Mouse (Mus musculus): ENCODE results near the gene Agbl3. TPM values are rescaled to one million over a fixed set of nuclear protein-coding genes. Genes with fewer than 3 reads are reported as not detected.

Gene Agbl3
- 3.3 TPM for total RNA-seq (2023)

DNA sequence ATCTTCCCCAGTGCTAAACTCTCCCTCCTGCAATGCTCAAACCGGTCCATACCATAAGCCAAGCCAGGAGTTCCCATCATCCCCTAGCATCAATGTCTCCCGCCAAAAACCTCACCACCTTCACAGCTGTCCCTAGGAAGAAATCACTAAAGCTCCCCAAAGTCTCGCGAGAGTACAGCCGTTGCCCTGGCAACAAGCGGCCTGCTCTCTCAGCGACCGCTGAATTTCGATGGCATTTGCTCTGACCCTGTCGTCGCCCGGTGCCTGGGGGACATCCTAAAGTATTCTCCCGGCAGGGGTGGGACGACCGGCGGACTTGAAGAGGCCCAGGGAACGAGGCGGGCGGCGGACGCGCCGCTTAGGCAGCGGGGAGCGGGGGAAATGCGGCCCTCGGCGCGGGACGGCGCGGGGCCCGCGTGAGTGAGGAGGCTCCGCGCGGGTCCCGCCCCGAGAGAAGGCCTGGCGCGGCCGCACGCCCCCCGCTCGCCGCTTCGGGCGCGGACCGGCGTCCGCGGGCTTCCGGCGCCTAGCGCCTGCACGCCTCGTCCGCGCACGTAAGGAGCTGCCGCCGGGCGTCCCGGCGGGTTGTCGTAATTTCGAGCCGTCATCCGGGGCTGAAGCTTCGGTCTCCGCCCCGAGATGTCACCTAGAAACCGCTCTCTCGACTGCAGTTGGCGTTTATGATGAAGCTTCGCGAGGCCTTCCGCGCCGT lies at the start of gene Agbl3:
Agbl3 (plus strand) TSS at position 202 of the 712 bp plus-strand sequence.

DNA sequence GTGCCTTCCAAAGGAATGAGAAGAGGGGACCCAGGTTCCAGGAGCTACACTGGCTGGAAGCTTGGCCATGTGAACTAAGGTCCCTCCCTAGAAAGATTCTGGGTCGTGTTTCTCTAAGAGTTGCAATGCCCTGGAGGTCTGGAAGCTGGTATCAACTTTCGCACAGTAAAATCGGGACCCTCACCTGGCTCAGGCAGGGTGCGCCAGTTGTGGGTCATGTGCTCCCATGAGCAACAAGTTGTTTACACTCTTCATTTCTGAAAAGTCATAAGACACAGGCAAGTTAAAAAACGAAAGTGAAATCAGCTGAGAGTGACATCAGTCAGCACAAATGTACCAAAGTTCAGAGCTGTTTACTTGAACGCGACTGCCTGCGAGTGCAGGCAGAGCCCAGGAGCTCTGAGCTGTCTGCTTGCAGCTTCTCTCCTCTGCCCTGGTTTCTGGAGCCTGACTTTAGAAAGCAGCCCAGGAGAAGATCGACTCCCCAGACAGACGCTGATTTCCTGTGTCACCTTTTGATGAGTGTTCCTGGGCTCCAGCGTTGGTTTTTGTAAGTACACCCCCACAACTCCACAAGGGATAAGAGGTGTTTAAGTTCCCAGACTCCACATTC lies 82.7 kb downstream of the Agbl3 start, which contains the start of gene Tmem140:
Tmem140 (plus strand) TSS at position 356 of the 613 bp plus-strand sequence.

GRCm38 (mm10) chr6:34877509-34878321 lies 97.5 kb downstream of the Agbl3 start, which contains the start of gene Cyren:
Cyren (minus strand) TSS chr6:34878060.

Other genes with a start within 250 kb of the Agbl3 start
- gene Cald1, start 181.9 kb upstream of the Agbl3 start, total RNA-seq (2023): 1.1 TPM
- gene Tmem140, start 82.7 kb downstream of the Agbl3 start, total RNA-seq (2023): 7.1 TPM
- 7.7 TPM for gene Cyren, start 97.6 kb downstream of the Agbl3 start, total RNA-seq (2023)
- gene Wdr91, start 130.4 kb downstream of the Agbl3 start, total RNA-seq (2023): 51.2 TPM
- gene Stra8, start 139.7 kb downstream of the Agbl3 start, total RNA-seq (2023): not detected
- 0.53 TPM for gene Slc23a4, start 208.0 kb downstream of the Agbl3 start, total RNA-seq (2023)